Mouse (Mus musculus): Measurements from ENCODE around the gene Hacd2. TPM values are rescaled to one million over a fixed set of nuclear protein-coding genes. Genes with fewer than 3 reads are reported as not detected.

The Hacd2 gene
- polyA plus RNA-seq, 1 experiment from 2014 or later, result 34.2 TPM

GRCm38 (mm10) chr16:35067095-35067494, 44.9 kb downstream of the Hacd2 start:
- no peak overlapping the region for H3K4me3 ChIP-seq (ENCODE audit: low read depth, low read length)
- H3K9me3 ChIP-seq (replicated peaks; ENCODE audit: control insufficient read depth, low read length), result no peaks in the 10 kb centered on the region
- peak overlapping the region; percentile 32; the same call in 1 of the 2 replicates for H3K4me2 ChIP-seq
- no peak overlapping the region for H3K27ac ChIP-seq (ENCODE audit: low read depth, low read length)
- ATAC-seq (replicated peaks; ENCODE audit: insufficient number of reproducible peaks, low FRiP score, low TSS enrichment), result no peak
- peaks cover 6% of the 10 kb centered on the region; the same call in 1 of the 2 replicates for H3K4me1 ChIP-seq (ENCODE audit: control insufficient read depth, insufficient read depth, low read length)
- no peaks in the 10 kb centered on the region for H3K27me3 ChIP-seq (ENCODE audit: control insufficient read depth, insufficient read depth, low read length)
- no peak overlapping the region for H3K9ac ChIP-seq (ENCODE audit: low read depth, low read length)
- peaks cover 2% of the 10 kb centered on the region; the same call in 1 of the 2 replicates for H3K36me3 ChIP-seq (ENCODE audit: control insufficient read depth, insufficient read depth, low read length)
- 45% methylated on average over 8 of the region's 8 CpGs for WGBS (ENCODE audit: insufficient replicate concordance)

GRCm38 (mm10) chr16:35067631-35068030, 45.4 kb downstream of the Hacd2 start:
- H3K4me3 ChIP-seq (ENCODE audit: low read depth, low read length), result no peak overlapping the region
- 87% methylated on average over 3 of the region's 3 CpGs for WGBS (ENCODE audit: insufficient replicate concordance)
- H3K9me3 ChIP-seq (replicated peaks; ENCODE audit: control insufficient read depth, low read length), result no peaks in the 10 kb centered on the region
- H3K4me2 ChIP-seq, result no peak overlapping the region
- H3K27me3 ChIP-seq (ENCODE audit: control insufficient read depth, insufficient read depth, low read length), result no peaks in the 10 kb centered on the region
- ATAC-seq (replicated peaks; ENCODE audit: insufficient number of reproducible peaks, low FRiP score, low TSS enrichment), result no peak
- H3K9ac ChIP-seq (ENCODE audit: low read depth, low read length), result no peak overlapping the region
- peaks cover 6% of the 10 kb centered on the region; the same call in 1 of the 2 replicates for H3K4me1 ChIP-seq (ENCODE audit: control insufficient read depth, insufficient read depth, low read length)
- no peaks in the 10 kb centered on the region for H3K36me3 ChIP-seq (ENCODE audit: control insufficient read depth, insufficient read depth, low read length)
- H3K27ac ChIP-seq (ENCODE audit: low read depth, low read length), result no peak overlapping the region

GRCm38 (mm10) chr16:35068886-35069285, 46.7 kb downstream of the Hacd2 start:
- no peak for ATAC-seq (replicated peaks; ENCODE audit: insufficient number of reproducible peaks, low FRiP score, low TSS enrichment)
- 76% methylated on average over 4 of the region's 4 CpGs for WGBS (ENCODE audit: insufficient replicate concordance)

GRCm38 (mm10) chr16:35074436-35074835, 52.2 kb downstream of the Hacd2 start:
- H3K9ac ChIP-seq (ENCODE audit: low read depth, low read length), result no peak overlapping the region
- H3K4me3 ChIP-seq (ENCODE audit: low read depth, low read length), result no peak overlapping the region
- no peaks in the 10 kb centered on the region for H3K27me3 ChIP-seq (ENCODE audit: control insufficient read depth, insufficient read depth, low read length)
- H3K9me3 ChIP-seq (replicated peaks; ENCODE audit: control insufficient read depth, low read length), result no peaks in the 10 kb centered on the region
- H3K36me3 ChIP-seq (ENCODE audit: control insufficient read depth, insufficient read depth, low read length), result no peaks in the 10 kb centered on the region
- H3K4me2 ChIP-seq, result no peak overlapping the region
- no peak overlapping the region for H3K27ac ChIP-seq (ENCODE audit: low read depth, low read length)
- no peak for ATAC-seq (replicated peaks; ENCODE audit: insufficient number of reproducible peaks, low FRiP score, low TSS enrichment)
- peaks cover 3% of the 10 kb centered on the region; the same call in 1 of the 2 replicates for H3K4me1 ChIP-seq (ENCODE audit: control insufficient read depth, insufficient read depth, low read length)

More at GRCm38 (mm10) chr16:35068886-35069285, 46.7 kb downstream of the Hacd2 start:
- Histone ChIP-seq H3K4me1 (ENCODE audit: control insufficient read depth, insufficient read depth, low read length) (peaks cover 6% of the 10 kb centered on the region; the same call in 1 of the 2 replicates), H3K4me2 (no peak overlapping the region), H3K36me3 (ENCODE audit: control insufficient read depth, insufficient read depth, low read length) (no peaks in the 10 kb centered on the region), H3K9ac (ENCODE audit: low read depth, low read length) (no peak overlapping the region), H3K4me3 (ENCODE audit: low read depth, low read length) (no peak overlapping the region), H3K27ac (ENCODE audit: low read depth, low read length) (no peak overlapping the region), H3K9me3 (replicated peaks; ENCODE audit: control insufficient read depth, low read length) (no peaks in the 10 kb centered on the region), H3K27me3 (ENCODE audit: control insufficient read depth, insufficient read depth, low read length) (no peaks in the 10 kb centered on the region)

- Histone ChIP-seq H3K4me3 (ENCODE audit: low read depth, low read length) (no peak overlapping the region), H3K27me3 (ENCODE audit: control insufficient read depth, insufficient read depth, low read length) (no peaks in the 10 kb centered on the region), H3K36me3 (ENCODE audit: control insufficient read depth, insufficient read depth, low read length) (no peaks in the 10 kb centered on the region), H3K4me1 (ENCODE audit: control insufficient read depth, insufficient read depth, low read length) (peaks cover 3% of the 10 kb centered on the region; the same call in 1 of the 2 replicates), H3K27ac (ENCODE audit: low read depth, low read length) (no peak overlapping the region), H3K9me3 (replicated peaks; ENCODE audit: control insufficient read depth, low read length) (no peaks in the 10 kb centered on the region), H3K4me2 (no peak overlapping the region), H3K9ac (ENCODE audit: low read depth, low read length) (no peak overlapping the region)
- no peak for ATAC-seq (replicated peaks; ENCODE audit: insufficient number of reproducible peaks, low FRiP score, low TSS enrichment)
- WGBS (ENCODE audit: insufficient replicate concordance), result 83% methylated on average over 3 of the region's 3 CpGs
These were observed 53.4 kb downstream of the Hacd2 start for GRCm38 (mm10) chr16:35075643-35076042.

- no peak overlapping the region for H3K9ac ChIP-seq (ENCODE audit: low read depth, low read length)
- H3K36me3 ChIP-seq (ENCODE audit: control insufficient read depth, insufficient read depth, low read length), result no peaks in the 10 kb centered on the region; the same call in 1 of the 2 replicates
- no peak overlapping the region for H3K4me3 ChIP-seq (ENCODE audit: low read depth, low read length)
- no peak overlapping the region for H3K4me2 ChIP-seq
- no peak for ATAC-seq (replicated peaks; ENCODE audit: insufficient number of reproducible peaks, low FRiP score, low TSS enrichment)
- H3K9me3 ChIP-seq (replicated peaks; ENCODE audit: control insufficient read depth, low read length), result no peaks in the 10 kb centered on the region
- H3K4me1 ChIP-seq (ENCODE audit: control insufficient read depth, insufficient read depth, low read length), result no peaks in the 10 kb centered on the region
- H3K27me3 ChIP-seq (ENCODE audit: control insufficient read depth, insufficient read depth, low read length), result no peaks in the 10 kb centered on the region
- H3K27ac ChIP-seq (ENCODE audit: low read depth, low read length), result no peak overlapping the region
These were observed 71.3 kb downstream of the Hacd2 start for GRCm38 (mm10) chr16:35093500-35093899.

GRCm38 (mm10) chr16:35097870-35098530, 75.8 kb downstream of the Hacd2 start:
- ATAC-seq (replicated peaks; ENCODE audit: insufficient number of reproducible peaks, low FRiP score, low TSS enrichment), result no peak
- H3K9ac ChIP-seq (ENCODE audit: low read depth, low read length), result no peak overlapping the region
- no peaks in the 10 kb centered on the region for H3K9me3 ChIP-seq (replicated peaks; ENCODE audit: control insufficient read depth, low read length)
- H3K27me3 ChIP-seq (ENCODE audit: control insufficient read depth, insufficient read depth, low read length), result no peaks in the 10 kb centered on the region
- no peak overlapping the region for H3K27ac ChIP-seq (ENCODE audit: low read depth, low read length)
- no peak overlapping the region for H3K4me2 ChIP-seq
- WGBS (ENCODE audit: insufficient replicate concordance), result 90% methylated on average over 3 of the region's 3 CpGs
- H3K36me3 ChIP-seq (ENCODE audit: control insufficient read depth, insufficient read depth, low read length), result peaks cover 3% of the 10 kb centered on the region; the same call in 1 of the 2 replicates
- no peak overlapping the region for H3K4me3 ChIP-seq (ENCODE audit: low read depth, low read length)
- peaks cover under 1% of the 10 kb centered on the region for H3K4me1 ChIP-seq (ENCODE audit: control insufficient read depth, insufficient read depth, low read length)

GRCm38 (mm10) chr16:35101751-35102420, 79.7 kb downstream of the Hacd2 start:
- Histone ChIP-seq H3K9me3 (replicated peaks; ENCODE audit: control insufficient read depth, low read length) (no peaks in the 10 kb centered on the region), H3K4me3 (ENCODE audit: low read depth, low read length) (no peak overlapping the region), H3K27me3 (ENCODE audit: control insufficient read depth, insufficient read depth, low read length) (no peaks in the 10 kb centered on the region), H3K9ac (ENCODE audit: low read depth, low read length) (no peak overlapping the region), H3K36me3 (ENCODE audit: control insufficient read depth, insufficient read depth, low read length) (0 out of 2 replicates have a peak, but pooled peaks cover 7% of the 10 kb centered on the region), H3K4me1 (ENCODE audit: control insufficient read depth, insufficient read depth, low read length) (peaks cover 7% of the 10 kb centered on the region), H3K27ac (ENCODE audit: low read depth, low read length) (no peak overlapping the region), H3K4me2 (no peak overlapping the region)
- ATAC-seq (replicated peaks; ENCODE audit: insufficient number of reproducible peaks, low FRiP score, low TSS enrichment), result no peak
- 88% methylated on average over 12 of the region's 12 CpGs for WGBS (ENCODE audit: insufficient replicate concordance)
